Mouse (Mus musculus): ENCODE results near the gene Ndufc1.
"Not testable (repeated sequence)": the region's sequence is repeated elsewhere in the genome, so short reads cannot be mapped to it uniquely, and the experiment has no call there.

- not testable (repeated sequence) for TF ChIP-seq CTCF (IDR thresholded peaks at IDR 0.05; ENCODE audit: insufficient read depth, low read length); POLR2A (IDR thresholded peaks at IDR 0.05; ENCODE audit: borderline replicate concordance, extremely low read depth, low read depth, low read length)
These were observed 25.6 kb upstream of the Ndufc1 start for GRCm38 (mm10) chr3:51434364-51434763.

Measured in lung, adult 2 months (tissue).